Mouse (Mus musculus) heart, embryonic 16.5 days (tissue): ENCODE measurements around the gene Slc10a3. TPM values are rescaled to one million over a fixed set of nuclear protein-coding genes. Genes with fewer than 3 reads are reported as not detected.

Source experiments
- ATAC-seq: fragments of 200-750 bp; cut with Nextera tagmentation; replicated peaks from 2 replicates; pipeline ENCODE4 v1.8.0; 2017; ENCODE audit warnings: moderate number of reproducible peaks; ENCODE audit not compliant: insufficient read depth, low FRiP score; ENCODE audit errors: extremely low read depth
- H3K27ac ChIP-seq: fragments of 300-500 bp; sonication (generic); 2 replicates; pipeline ENCODE4 v1.5.1; 2014; ENCODE audit warnings: mild to moderate bottlenecking, low read length, control low read depth, moderate library complexity
- H3K27me3 ChIP-seq: fragments of 300-500 bp; sonication (generic); 2 replicates; pipeline ENCODE4 v1.6.1; 2014; ENCODE audit warnings: low read length, mixed read lengths; ENCODE audit not compliant: control insufficient read depth, insufficient read depth
- H3K36me3 ChIP-seq: fragments of 300-500 bp; sonication (generic); 2 replicates; pipeline ENCODE4 v1.6.1; 2014; ENCODE audit not compliant: control insufficient read depth, insufficient read depth
- H3K4me1 ChIP-seq: fragments of 300-500 bp; sonication (generic); 2 replicates; pipeline ENCODE4 v1.6.1; 2014; ENCODE audit warnings: low read length, mixed read lengths; ENCODE audit not compliant: control insufficient read depth, insufficient read depth
- H3K4me2 ChIP-seq: fragments of 300-500 bp; sonication (generic); 2 replicates; pipeline ENCODE4 v1.6.1; 2014; ENCODE audit warnings: low read depth, mild to moderate bottlenecking, control low read depth, low read length
- H3K4me3 ChIP-seq: fragments of 300-500 bp; sonication (generic); 2 replicates; pipeline ENCODE4 v1.5.1; 2014; ENCODE audit warnings: mild to moderate bottlenecking, control low read depth, low read length
- H3K9ac ChIP-seq: fragments of 300-500 bp; sonication (generic); 2 replicates; pipeline ENCODE4 v1.6.1; 2014; ENCODE audit warnings: low read length, control low read depth
- H3K9me3 ChIP-seq: fragments of 300-500 bp; sonication (generic); replicated peaks from 2 replicates; pipeline ENCODE4 v1.6.1; 2016; ENCODE audit warnings: low read length; ENCODE audit not compliant: control insufficient read depth
- WGBS: fragments of 180-500 bp; shearing (Covaris S2); extraction: QIAGEN DNeasy Blood & Tissue Kit; methylation state at CpG from one replicate; pipeline ENCODE4 v1.1.7; 2014; 5-methylcytosine and 5-hydroxymethylcytosine counted together
- polyA plus RNA-seq: library from polyadenylated mRNA; unstranded; fragments of >200 nt; fragmentation: Nextera tagmentation; extraction: Ambion mirVana; gene quantifications from 2 replicates; pipeline ENCODE4 v1.2.1, GENCODE M21; 2015

Gene Slc10a3
- 14.9 and 17.2 TPM in 2 replicates for polyA plus RNA-seq

DNA sequence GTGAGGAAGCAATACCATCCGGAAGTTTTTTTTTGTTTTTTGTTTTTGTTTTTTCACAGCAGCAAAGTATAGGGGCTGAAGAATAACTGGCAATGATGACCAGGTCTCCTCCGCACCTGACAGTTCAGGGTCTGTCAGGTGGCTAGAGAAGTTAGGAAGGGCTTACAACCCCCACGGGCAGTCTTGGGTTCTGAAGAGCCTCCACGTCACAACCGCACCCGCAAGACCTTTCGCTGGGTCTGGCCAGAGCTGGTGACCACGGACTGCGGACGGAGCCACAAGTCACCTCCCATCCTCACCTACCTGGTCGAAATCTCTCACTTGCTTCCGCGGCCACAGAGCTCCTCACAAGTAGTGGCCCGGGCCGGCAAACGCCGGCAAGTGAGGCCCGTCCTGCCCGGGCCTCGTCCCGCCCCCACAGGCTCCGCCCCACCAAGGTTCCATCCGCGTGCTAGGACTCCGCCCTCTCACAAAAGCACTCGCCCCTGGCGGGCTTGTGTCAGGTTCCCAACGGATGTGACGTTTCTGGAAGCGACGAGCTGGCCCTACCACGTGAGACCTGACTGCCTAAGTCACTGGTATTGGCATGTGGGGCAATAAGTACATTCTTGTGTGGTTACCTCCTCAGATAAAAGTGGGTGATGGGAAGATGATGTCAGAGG, at the start of gene Slc10a3, which contains the start of gene Ubl4a:
TSS of gene Slc10a3 (minus strand) at position 462 of the 662 bp plus-strand sequence.
TSS of gene Ubl4a (minus strand) at position 331 of the 662 bp plus-strand sequence.
- WGBS = 16% methylated on average over 32 of the region's 32 CpGs
- Histone ChIP-seq H3K4me3 (peak within 1 kb of the TSS; percentile 63), H3K27me3 (no peaks in the 10 kb centered on the region), H3K9ac (peak within 1 kb of the TSS; percentile 68), H3K36me3 (peaks cover 3% of the 10 kb centered on the region; the same call in 1 of the 2 replicates), H3K9me3 (no peaks in the 10 kb centered on the region), H3K4me1 (0 out of 2 replicates have a peak, but pooled peaks cover 3% of the 10 kb centered on the region), H3K4me2 (peak within 1 kb of the TSS; percentile 72), H3K27ac (no peak within 1 kb of the TSS)
- peak; percentile 84 for ATAC-seq

GRCm38 (mm10) chrX:74413377-74413776, 40.2 kb upstream of the Slc10a3 start:
- Histone ChIP-seq H3K36me3 (no peaks in the 10 kb centered on the region), H3K4me1 (no peaks in the 10 kb centered on the region)
- ATAC-seq = peak; percentile 55

DNA sequence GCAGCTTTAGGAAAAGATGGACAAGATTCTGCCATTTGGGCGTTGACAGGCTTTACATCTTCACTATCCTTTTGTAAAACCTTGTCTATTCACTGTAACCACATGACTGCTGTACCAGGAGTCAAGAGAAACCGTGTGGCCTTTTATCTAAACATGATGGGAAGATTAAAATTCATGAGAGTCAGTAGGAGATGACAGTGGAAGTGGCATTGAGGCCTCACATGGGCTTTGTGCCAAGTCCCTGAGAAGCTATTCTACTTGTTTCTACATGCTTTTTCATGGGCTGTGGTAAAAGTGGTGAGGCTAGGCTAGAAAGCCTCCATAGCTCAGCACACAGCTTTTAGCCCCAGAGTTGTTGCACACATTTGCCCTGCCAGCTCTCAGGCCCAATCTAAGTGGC, 35.2 kb upstream of the Slc10a3 start:
- Histone ChIP-seq H3K4me2 (no peak overlapping the region), H3K9me3 (no peaks in the 10 kb centered on the region), H3K4me1 (no peaks in the 10 kb centered on the region)

More at GRCm38 (mm10) chrX:74413377-74413776, 40.2 kb upstream of the Slc10a3 start:
- H3K4me3 ChIP-seq = no peak overlapping the region
- no peak overlapping the region for H3K4me2 ChIP-seq
- H3K9me3 ChIP-seq = no peaks in the 10 kb centered on the region
- H3K27ac ChIP-seq = no peak overlapping the region
- no peaks in the 10 kb centered on the region for H3K27me3 ChIP-seq
- H3K9ac ChIP-seq = no peak overlapping the region

DNA sequence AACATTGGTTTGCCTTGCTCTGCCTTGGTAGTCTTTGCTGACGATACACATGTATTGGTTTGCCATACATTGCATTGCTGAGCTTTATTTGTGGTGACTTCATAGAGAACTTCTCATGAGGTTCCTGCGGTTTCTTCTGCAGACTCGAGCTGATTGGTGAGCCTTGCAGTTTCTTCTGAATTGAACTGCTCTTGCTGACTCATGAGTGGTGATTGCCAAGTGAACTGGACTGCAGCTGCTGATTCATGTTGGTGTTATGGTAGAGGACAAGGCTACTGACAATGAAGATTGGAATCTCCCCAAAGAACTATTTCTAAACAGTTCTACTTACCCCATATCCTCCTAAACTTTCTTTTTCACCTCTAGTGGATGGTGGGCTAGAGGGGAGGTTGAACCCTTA, 27.0 kb upstream of the Slc10a3 start:
- no peaks in the 10 kb centered on the region for H3K27me3 ChIP-seq
- no peak overlapping the region for H3K4me3 ChIP-seq
- H3K4me2 ChIP-seq = no peak overlapping the region
- no peak overlapping the region for H3K27ac ChIP-seq
- H3K4me1 ChIP-seq = no peaks in the 10 kb centered on the region
- ATAC-seq = no peak
- 79% methylated on average over 3 of the region's 3 CpGs for WGBS
- no peaks in the 10 kb centered on the region for H3K36me3 ChIP-seq
- no peak overlapping the region for H3K9ac ChIP-seq
- no peaks in the 10 kb centered on the region for H3K9me3 ChIP-seq

More for the DNA sequence above, 35.2 kb upstream of the Slc10a3 start:
- Histone ChIP-seq H3K9ac (no peak overlapping the region), H3K27ac (no peak overlapping the region), H3K27me3 (no peaks in the 10 kb centered on the region), H3K4me3 (no peak overlapping the region), H3K36me3 (no peaks in the 10 kb centered on the region)
- ATAC-seq = no peak
- WGBS = 42% methylated on average over 2 of the region's 2 CpGs

DNA sequence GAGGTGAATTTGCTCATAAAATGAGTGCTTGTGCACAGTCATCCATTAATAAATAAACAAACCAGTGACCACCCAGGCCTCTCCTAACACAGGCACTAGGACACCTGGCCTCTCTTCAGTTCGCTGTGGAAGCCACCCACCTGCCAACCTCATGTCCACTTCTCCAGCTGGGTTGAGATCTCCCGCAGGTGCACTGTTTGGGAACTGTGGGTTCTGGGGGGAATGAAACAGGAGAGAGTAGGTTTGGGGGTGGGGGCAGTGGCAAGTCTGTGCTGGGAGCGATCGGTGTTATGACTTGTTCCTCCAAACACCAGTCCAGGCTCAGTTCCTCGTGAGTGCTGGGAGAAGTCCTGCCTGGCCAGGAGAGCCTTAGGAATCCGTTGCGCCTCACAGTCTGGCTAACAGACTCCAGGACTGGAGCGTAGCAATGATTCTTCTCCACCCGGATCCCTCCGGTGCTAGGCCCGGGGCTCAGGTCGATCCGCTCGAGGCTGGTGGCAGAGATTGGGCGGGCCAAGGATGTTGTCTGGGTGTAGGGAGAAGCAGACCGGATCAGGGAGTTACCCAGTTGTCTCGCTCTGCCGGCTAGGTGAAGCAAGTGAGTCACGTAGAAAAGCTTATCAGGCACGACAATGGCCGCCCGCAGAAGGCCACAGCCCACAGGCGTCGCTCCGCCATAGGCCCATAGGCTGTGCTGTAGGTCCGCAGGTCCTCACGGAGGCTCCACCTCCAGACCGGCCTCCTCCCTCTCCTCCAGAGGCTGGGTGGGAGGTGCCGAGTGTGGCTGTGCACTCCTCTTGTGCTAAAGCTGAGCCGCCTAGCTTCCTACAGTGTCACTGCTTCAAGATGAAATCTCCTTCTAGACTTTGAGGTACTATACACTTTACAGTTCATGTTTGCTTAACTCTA, 19.6 kb upstream of the Slc10a3 start, which contains the start of the genes Fam3a and Ikbkg:
TSS of gene Fam3a (minus strand) at position 738 of the 909 bp plus-strand sequence.
TSS of gene Ikbkg (plus strand) at position 756 of the 909 bp plus-strand sequence.
- Histone ChIP-seq H3K9me3 (no peaks in the 10 kb centered on the region), H3K27ac (peak within 1 kb of the TSS; percentile 89), H3K27me3 (no peaks in the 10 kb centered on the region), H3K36me3 (no peaks in the 10 kb centered on the region), H3K9ac (peak within 1 kb of the TSS; percentile 83), H3K4me3 (peak within 1 kb of the TSS; percentile 66), H3K4me1 (peaks cover 3% of the 10 kb centered on the region; the same call in 1 of the 2 replicates), H3K4me2 (peak within 1 kb of the TSS; percentile 74)
- ATAC-seq = peak; percentile 100
- WGBS = 21% methylated on average over 30 of the region's 30 CpGs

DNA sequence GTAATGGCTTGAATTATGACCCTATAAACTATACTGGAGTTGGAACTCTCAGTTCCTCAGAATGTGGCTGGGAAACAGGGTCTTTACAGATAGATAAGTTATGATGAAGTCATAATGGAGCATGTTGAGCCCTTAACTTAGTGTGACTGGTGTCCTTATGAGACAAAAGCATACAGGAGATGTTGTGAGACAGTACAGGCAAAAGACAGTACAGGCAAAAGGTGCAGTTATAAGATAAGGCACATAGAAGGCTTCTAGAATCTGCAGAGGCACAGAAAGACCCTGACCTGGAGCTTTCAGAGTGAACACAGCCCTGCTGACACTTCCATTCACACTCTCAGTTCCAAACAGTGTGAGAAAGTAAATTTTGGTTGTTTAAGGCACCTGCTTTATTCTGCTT, 15.0 kb upstream of the Slc10a3 start:
- ATAC-seq = no peak
- Histone ChIP-seq H3K9me3 (no peaks in the 10 kb centered on the region), H3K4me1 (0 out of 2 replicates have a peak, but pooled peaks cover 3% of the 10 kb centered on the region), H3K9ac (no peak overlapping the region), H3K27ac (no peak overlapping the region), H3K4me2 (no peak overlapping the region), H3K27me3 (no peaks in the 10 kb centered on the region), H3K4me3 (no peak overlapping the region), H3K36me3 (peaks cover 5% of the 10 kb centered on the region; the same call in 1 of the 2 replicates)

DNA sequence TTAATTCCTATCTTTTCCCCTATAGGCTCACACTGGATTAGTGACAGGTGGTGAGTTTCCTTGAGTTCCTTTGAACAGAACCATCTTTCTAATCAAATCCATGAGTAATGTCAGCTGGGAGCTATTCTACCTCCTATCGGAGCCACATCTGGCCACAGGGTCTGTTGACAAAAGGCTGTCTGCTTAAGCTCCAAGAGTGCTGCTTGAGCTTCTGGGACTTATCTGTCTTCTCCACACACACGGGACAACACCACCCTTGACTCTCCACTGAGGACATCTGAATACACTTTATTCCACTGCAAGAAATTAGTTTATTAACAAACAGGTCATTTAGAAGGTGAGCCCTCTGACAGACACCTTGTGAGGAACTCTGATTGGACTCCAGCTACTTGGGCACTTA, 11.3 kb upstream of the Slc10a3 start:
- no peaks in the 10 kb centered on the region for H3K4me1 ChIP-seq
- no peak overlapping the region for H3K4me3 ChIP-seq
- H3K27ac ChIP-seq = no peak overlapping the region
- no peak overlapping the region for H3K4me2 ChIP-seq
- no peak overlapping the region for H3K9ac ChIP-seq
- H3K36me3 ChIP-seq = peaks cover 5% of the 10 kb centered on the region; the same call in 1 of the 2 replicates
- H3K9me3 ChIP-seq = no peaks in the 10 kb centered on the region
- H3K27me3 ChIP-seq = no peaks in the 10 kb centered on the region
- 60% methylated on average over 2 of the region's 2 CpGs for WGBS
- no peak for ATAC-seq

DNA sequence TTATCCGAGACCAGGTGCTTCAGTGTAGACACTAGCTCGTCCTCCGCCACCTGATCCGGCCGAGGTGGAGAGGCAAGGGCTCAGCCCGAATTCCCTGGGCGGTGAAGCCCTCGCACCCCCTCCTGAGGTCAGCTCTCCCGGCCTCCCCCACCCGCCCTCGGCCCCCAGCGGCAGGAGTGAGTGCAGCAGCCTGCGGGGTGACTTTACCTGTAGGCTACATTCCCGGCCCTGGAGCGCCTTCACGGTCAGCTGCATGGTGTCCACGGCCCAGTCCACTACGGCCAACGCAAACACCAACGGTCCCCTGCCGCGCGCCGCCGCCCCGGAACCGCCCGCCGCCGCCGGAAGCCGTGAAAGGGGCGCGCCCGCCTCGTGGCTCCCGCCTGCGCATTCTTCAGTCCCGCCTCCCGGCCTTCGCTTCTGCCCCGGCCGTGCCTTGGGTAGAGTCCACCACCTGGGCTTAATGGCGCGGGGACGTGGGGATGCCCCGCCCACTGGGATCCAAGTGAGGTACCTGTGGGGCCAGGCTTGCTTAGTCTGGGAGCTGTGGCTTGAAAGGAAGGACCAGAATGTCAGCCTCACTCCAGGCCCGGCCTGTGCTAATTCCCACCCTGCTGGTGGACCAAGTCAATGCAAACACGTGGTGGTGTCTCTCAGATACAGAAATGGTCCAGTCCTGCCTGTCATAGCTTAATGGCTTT, 4.8 kb downstream of the Slc10a3 start:
- Histone ChIP-seq H3K9ac (peak overlapping the region; percentile 84), H3K4me3 (peak overlapping the region; percentile 72), H3K4me2 (peak overlapping the region; percentile 71), H3K27ac (peak overlapping the region; percentile 77), H3K9me3 (no peaks in the 10 kb centered on the region), H3K4me1 (peaks cover 10% of the 10 kb centered on the region), H3K27me3 (no peaks in the 10 kb centered on the region), H3K36me3 (peaks cover 7% of the 10 kb centered on the region; the same call in 1 of the 2 replicates)
- WGBS = 19% methylated on average over 42 of the region's 49 CpGs
- ATAC-seq = peak; percentile 55
